Mouse (Mus musculus) midbrain, embryonic 16.5 days (tissue): ENCODE data around the gene Tor3a. TPM values are rescaled to one million over a fixed set of nuclear protein-coding genes. Genes with fewer than 3 reads are reported as not detected.

Experiments used
- ATAC-seq: fragments of 200-750 bp; cut with Nextera tagmentation; 2 replicates; pipeline ENCODE4 v1.8.0; 2017; ENCODE audit warnings: moderate TSS enrichment
- H3K27ac ChIP-seq: fragments of 300-500 bp; sonication (generic); 2 replicates; pipeline ENCODE4 v1.5.1; 2014; ENCODE audit warnings: mild to moderate bottlenecking, low read length, mixed read lengths
- H3K27me3 ChIP-seq: fragments of 300-500 bp; sonication (generic); 2 replicates; pipeline ENCODE4 v1.6.1; 2014; ENCODE audit warnings: low read depth, low read length, mixed read lengths; ENCODE audit not compliant: control insufficient read depth, insufficient read depth
- H3K36me3 ChIP-seq: fragments of 300-500 bp; sonication (generic); 2 replicates; pipeline ENCODE4 v1.6.1; 2014; ENCODE audit warnings: mild to moderate bottlenecking, low read length, moderate library complexity, mixed read lengths; ENCODE audit not compliant: control insufficient read depth, insufficient read depth
- H3K4me1 ChIP-seq: fragments of 300-500 bp; sonication (generic); 2 replicates; pipeline ENCODE4 v1.6.1; 2014; ENCODE audit warnings: mild to moderate bottlenecking, low read length, mixed read lengths; ENCODE audit not compliant: control insufficient read depth, insufficient read depth
- H3K4me2 ChIP-seq: fragments of 300-500 bp; sonication (generic); 2 replicates; pipeline ENCODE4 v1.6.1; 2014; ENCODE audit warnings: mild to moderate bottlenecking, low read length, mixed read lengths
- H3K4me3 ChIP-seq: fragments of 300-500 bp; sonication (generic); 2 replicates; pipeline ENCODE4 v1.5.1; 2014; ENCODE audit warnings: low read depth, mild to moderate bottlenecking, low read length, moderate library complexity, mixed read lengths
- H3K9ac ChIP-seq: fragments of 300-500 bp; sonication (generic); 2 replicates; pipeline ENCODE4 v1.6.1; 2014; ENCODE audit warnings: low read depth, low read length, mixed read lengths
- H3K9me3 ChIP-seq: fragments of 300-500 bp; sonication (generic); replicated peaks from 2 replicates; pipeline ENCODE4 v1.6.1; 2014; ENCODE audit warnings: mild to moderate bottlenecking, low read length, mixed read lengths; ENCODE audit not compliant: control insufficient read depth, poor library complexity, severe bottlenecking
- WGBS: fragments of 180-500 bp; shearing (Covaris S2); extraction: QIAGEN DNeasy Blood & Tissue Kit; methylation state at CpG from one replicate; pipeline ENCODE4 v1.1.7; 2014; 5-methylcytosine and 5-hydroxymethylcytosine counted together
- polyA plus RNA-seq: library from polyadenylated mRNA; unstranded; fragments of >200 nt; fragmentation: Nextera tagmentation; extraction: Ambion mirVana; gene quantifications from 2 replicates; pipeline ENCODE4 v1.2.1, GENCODE M21; 2015

Gene Tor3a
- polyA plus RNA-seq, 1 experiment from 2014 or later, result 2.9 TPM

- Histone ChIP-seq H3K4me3 (no peak overlapping the region), H3K9me3 (no peaks in the 10 kb centered on the region), H3K27me3 (no peaks in the 10 kb centered on the region), H3K4me1 (peaks cover 7% of the 10 kb centered on the region; the same call in 1 of the 2 replicates), H3K9ac (no peak overlapping the region), H3K4me2 (no peak overlapping the region), H3K36me3 (peaks cover 2% of the 10 kb centered on the region; the same call in 1 of the 2 replicates), H3K27ac (no peak overlapping the region)
- no peak for ATAC-seq
- WGBS, result 51% methylated on average over 10 of the region's 10 CpGs
Observed at GRCm38 (mm10) chr1:156710472-156711098, 36.4 kb upstream of the Tor3a start.

- Histone ChIP-seq H3K4me3 (no peak overlapping the region), H3K9ac (no peak overlapping the region), H3K4me1 (peaks cover 7% of the 10 kb centered on the region; the same call in 1 of the 2 replicates), H3K4me2 (no peak overlapping the region), H3K27me3 (no peaks in the 10 kb centered on the region), H3K36me3 (peaks cover 4% of the 10 kb centered on the region; the same call in 1 of the 2 replicates), H3K27ac (no peak overlapping the region), H3K9me3 (no peaks in the 10 kb centered on the region)
- 96% methylated on average over 3 of the region's 3 CpGs for WGBS
- no peak for ATAC-seq
Observed at GRCm38 (mm10) chr1:156708672-156709071, 34.5 kb upstream of the Tor3a start.

GRCm38 (mm10) chr1:156705696-156706285, 31.6 kb upstream of the Tor3a start:
- Histone ChIP-seq H3K36me3 (peaks cover 7% of the 10 kb centered on the region; the same call in 1 of the 2 replicates), H3K4me3 (no peak overlapping the region), H3K9me3 (no peaks in the 10 kb centered on the region), H3K4me1 (peaks cover 4% of the 10 kb centered on the region; the same call in 1 of the 2 replicates), H3K4me2 (no peak overlapping the region), H3K9ac (no peak overlapping the region), H3K27me3 (no peaks in the 10 kb centered on the region), H3K27ac (no peak overlapping the region)
- 84% methylated on average over 10 of the region's 10 CpGs for WGBS
- ATAC-seq, result no peak

GRCm38 (mm10) chr1:156703444-156703843, 29.3 kb upstream of the Tor3a start:
- no peaks in the 10 kb centered on the region for H3K9me3 ChIP-seq
- 93% methylated on average over 4 of the region's 4 CpGs for WGBS
- H3K36me3 ChIP-seq, result peaks cover 15% of the 10 kb centered on the region
- H3K4me3 ChIP-seq, result no peak overlapping the region
- no peaks in the 10 kb centered on the region for H3K4me1 ChIP-seq
- no peak overlapping the region for H3K9ac ChIP-seq
- H3K4me2 ChIP-seq, result no peak overlapping the region
- H3K27me3 ChIP-seq, result no peaks in the 10 kb centered on the region
- ATAC-seq, result no peak
- no peak overlapping the region for H3K27ac ChIP-seq

- H3K36me3 ChIP-seq, result peaks cover 23% of the 10 kb centered on the region
Observed at GRCm38 (mm10) chr1:156702151-156702550, 28.0 kb upstream of the Tor3a start.

GRCm38 (mm10) chr1:156686025-156686661, 12.0 kb upstream of the Tor3a start:
- Histone ChIP-seq H3K36me3 (peaks cover 7% of the 10 kb centered on the region; the same call in 1 of the 2 replicates), H3K27me3 (no peaks in the 10 kb centered on the region), H3K9ac (no peak overlapping the region), H3K4me2 (no peak overlapping the region), H3K9me3 (no peaks in the 10 kb centered on the region), H3K4me1 (no peaks in the 10 kb centered on the region), H3K4me3 (no peak overlapping the region), H3K27ac (no peak overlapping the region)
- 68% methylated on average over 7 of the region's 7 CpGs for WGBS
- ATAC-seq, result no peak

More at GRCm38 (mm10) chr1:156702151-156702550, 28.0 kb upstream of the Tor3a start:
- Histone ChIP-seq H3K9ac (no peak overlapping the region), H3K27ac (no peak overlapping the region), H3K4me3 (no peak overlapping the region), H3K4me2 (no peak overlapping the region), H3K4me1 (no peaks in the 10 kb centered on the region), H3K27me3 (no peaks in the 10 kb centered on the region), H3K9me3 (no peaks in the 10 kb centered on the region)
- ATAC-seq, result no peak
- WGBS, result 92% methylated on average over 7 of the region's 7 CpGs

- no peak overlapping the region for H3K27ac ChIP-seq
- H3K4me2 ChIP-seq, result no peak overlapping the region
- no peaks in the 10 kb centered on the region for H3K27me3 ChIP-seq
- no peak for ATAC-seq
- H3K4me1 ChIP-seq, result no peaks in the 10 kb centered on the region; the same call in 1 of the 2 replicates
- H3K9me3 ChIP-seq, result no peaks in the 10 kb centered on the region
- H3K4me3 ChIP-seq, result no peak overlapping the region
- 68% methylated on average over 9 of the region's 9 CpGs for WGBS
- peaks cover 9% of the 10 kb centered on the region; the same call in 1 of the 2 replicates for H3K36me3 ChIP-seq
- H3K9ac ChIP-seq, result no peak overlapping the region
Observed at GRCm38 (mm10) chr1:156679599-156679998, 5.4 kb upstream of the Tor3a start.

- Histone ChIP-seq H3K4me2 (no peak overlapping the region), H3K4me1 (peaks cover 11% of the 10 kb centered on the region), H3K36me3 (0 out of 2 replicates have a peak, but pooled peaks cover 6% of the 10 kb centered on the region), H3K9ac (no peak overlapping the region), H3K27ac (no peak overlapping the region), H3K9me3 (no peaks in the 10 kb centered on the region), H3K27me3 (no peaks in the 10 kb centered on the region), H3K4me3 (no peak overlapping the region)
- 64% methylated on average over 3 of the region's 3 CpGs for WGBS
- no peak for ATAC-seq
Observed at GRCm38 (mm10) chr1:156677230-156677629, 3.1 kb upstream of the Tor3a start.

GRCm38 (mm10) chr1:156676596-156676995, 2.4 kb upstream of the Tor3a start:
- no peak overlapping the region for H3K27ac ChIP-seq
- no peak overlapping the region for H3K4me3 ChIP-seq
- no peaks in the 10 kb centered on the region for H3K27me3 ChIP-seq
- H3K4me2 ChIP-seq, result no peak overlapping the region
- WGBS, result 87% methylated on average over 5 of the region's 5 CpGs
- H3K4me1 ChIP-seq, result peaks cover 11% of the 10 kb centered on the region
- no peak for ATAC-seq
- H3K36me3 ChIP-seq, result 0 out of 2 replicates have a peak, but pooled peaks cover 6% of the 10 kb centered on the region
- H3K9ac ChIP-seq, result no peak overlapping the region
- no peaks in the 10 kb centered on the region for H3K9me3 ChIP-seq
